Mouse (Mus musculus) heart, postnatal 0 days (tissue): ENCODE data around the gene Reep3.

Experiments
- CTCF ChIP-seq: IDR thresholded peaks from 2 replicates; pipeline ENCODE4 v1.5.1; 2016; ENCODE audit warnings: antibody characterized with exemption, control low read depth, low read depth
- EP300 ChIP-seq: IDR thresholded peaks from 2 replicates; pipeline ENCODE4 v1.6.1; 2016; ENCODE audit warnings: antibody characterized with exemption, low read depth

GRCm38 (mm10) chr10:67055867-67056856, 40.6 kb downstream of the Reep3 start:
- no peak for TF ChIP-seq CTCF
- TF ChIP-seq EP300, result peak; percentile 81
